In genomic region chr6:31550876-31551532, GRCm38 (mm10) we compare ENCODE assay signal across 12 mouse cellular contexts. TPM values are rescaled to one million over a fixed set of nuclear protein-coding genes. Genes with fewer than 3 reads are reported as not detected.
DNase-seq lines count a peak whose midpoint lies in the region; ATAC-seq lines count a peak whose summit lies in the region.
"Had no signal": no experiment of that assay in that cellular context is flagged by ENCODE, and none has a peak within 500 bp of the region (broad histone marks: within the 10 kb centered on the region; RNA-seq: fewer than 3 reads in every experiment).

No protein-coding gene starts in this region.

- ATAC-seq in kidney, embryonic 14.5 days (ENCODE audit: low FRiP score, low TSS enrichment) = no peak
- ATAC-seq: activated CD4-positive, CD25-positive, alpha-beta regulatory T cell, adult 4 months had no signal

- no peaks in the 10 kb centered on the region for H3K9me3 ChIP-seq in kidney, embryonic 14.5 days (ENCODE audit: control insufficient read depth, low read length)
- H3K9me3 ChIP-seq: midbrain, embryonic 12.5 days had no signal

- DNase-seq in kidney, adult 18-20 months = peak; percentile 34
- DNase-seq in embryo, embryonic 11 days = peak; percentile 15
- peak; percentile 58 for DNase-seq in heart, postnatal 25 days (ENCODE audit: low spot score)
- peak; percentile 49 for DNase-seq in lung, postnatal 10 days
- no peak for DNase-seq in layer of hippocampus, adult 9-10 months (ENCODE audit: low spot score)
- no peak for DNase-seq in retina, embryonic 14.5 days (ENCODE audit: low spot score)
- no peak for DNase-seq in layer of hippocampus, postnatal 14 days (ENCODE audit: low spot score in 2 of 2)
- DNase-seq: liver had no signal

- peaks cover 6% of the 10 kb centered on the region; the same call in 1 of the 2 replicates for H3K4me1 ChIP-seq in kidney, embryonic 14.5 days (ENCODE audit: control insufficient read depth, insufficient read depth, low read length)

- intact Hi-C loops in heart, postnatal 25 days (cut with DNase I) = no loop called here

- no peaks in the 10 kb centered on the region for H3K36me3 ChIP-seq in kidney, embryonic 14.5 days (ENCODE audit: control insufficient read depth, insufficient read depth, low read length)
- H3K36me3 ChIP-seq: midbrain, embryonic 12.5 days had no signal

- H3K27ac ChIP-seq in kidney, embryonic 14.5 days (ENCODE audit: low read depth, low read length) = no peak overlapping the region
- H3K27ac ChIP-seq: midbrain, embryonic 12.5 days had no signal

- no peak overlapping the region for H3K4me3 ChIP-seq in kidney, embryonic 14.5 days (ENCODE audit: low read length)
- H3K4me3 ChIP-seq: midbrain, embryonic 12.5 days had no signal

- H3K4me2 ChIP-seq in kidney, embryonic 14.5 days (replicated peaks; ENCODE audit: low read depth, low read length) = no peak overlapping the region
- H3K4me2 ChIP-seq: midbrain, embryonic 12.5 days had no signal

- H3K9ac ChIP-seq in kidney, embryonic 14.5 days (ENCODE audit: low read depth, low read length) = no peak overlapping the region
- H3K9ac ChIP-seq: midbrain, embryonic 12.5 days had no signal

- 75% methylated on average over 22 of the region's 22 CpGs for WGBS in kidney, embryonic 14.5 days

- peaks cover 3% of the 10 kb centered on the region; the same call in 1 of the 2 replicates for H3K27me3 ChIP-seq in kidney, embryonic 14.5 days (ENCODE audit: control insufficient read depth, insufficient read depth, low read length)
- H3K27me3 ChIP-seq: midbrain, embryonic 12.5 days had no signal

RNA-seq across cellular contexts. Expression of gene Podxl, which starts 12.8 kb away (rescaled TPM):
- polyA plus RNA-seq in kidney, embryonic 14.5 days (2014; fragmentation: Nextera tagmentation; extraction: Ambion mirVana) = 34.6 and 41.0 TPM in 2 replicates
- 10 to 100 TPM; 77.2 to 94.5 TPM for total RNA-seq in heart, postnatal 25 days (2021)
- 10 to 100 TPM; 16.4 to 18.9 TPM for total RNA-seq in layer of hippocampus, postnatal 14 days (2021)
- total RNA-seq: CH12.LX had no signal
- polyA plus RNA-seq: activated CD4-positive, CD25-positive, alpha-beta regulatory T cell, adult 4 months had no signal

Comparison
In these comparisons a context has a peak if more than half of its experiments do, and no peak if none do; other contexts are left out.
1. DNase-seq: peak in kidney, adult 18-20 months (single experiment), embryo, embryonic 11 days (single experiment), heart, postnatal 25 days (single experiment) and lung, postnatal 10 days (single experiment); none in layer of hippocampus, adult 9-10 months (single experiment), retina, embryonic 14.5 days (single experiment) and layer of hippocampus, postnatal 14 days (0 of 2).